Mouse (Mus musculus): ENCODE measurements around the gene Ccnd3. TPM values are rescaled to one million over a fixed set of nuclear protein-coding genes. Genes with fewer than 3 reads are reported as not detected.
A peak's percentile ranks its signal among the peaks of the same experiment; 100 is the strongest.

The Ccnd3 gene
- polyA plus RNA-seq (2015; fragmentation: Nextera tagmentation; extraction: Ambion mirVana): 412 and 420 TPM in 2 replicates

GRCm38 (mm10) chr17:47504941-47505346, at the start of gene Ccnd3:
Ccnd3 (plus strand) TSS chr17:47505051.
- H3K4me3 ChIP-seq (ENCODE audit: low read length): peak within 1 kb of the TSS; percentile 55
- H3K27ac ChIP-seq (ENCODE audit: low read length): peak within 1 kb of the TSS; percentile 58
- H3K4me2 ChIP-seq (ENCODE audit: low read depth, low read length): peak within 1 kb of the TSS; percentile 77
- peaks cover 3% of the 10 kb centered on the region; the same call in 1 of the 2 replicates for H3K36me3 ChIP-seq (ENCODE audit: control insufficient read depth, insufficient read depth)
- WGBS: 1% methylated on average over 22 of the region's 22 CpGs
- no peaks in the 10 kb centered on the region for H3K9me3 ChIP-seq (replicated peaks; ENCODE audit: control insufficient read depth, low read length)
- peak within 1 kb of the TSS; percentile 77 for H3K9ac ChIP-seq (ENCODE audit: low read length)
- H3K27me3 ChIP-seq (ENCODE audit: control insufficient read depth, insufficient read depth, low read length): no peaks in the 10 kb centered on the region
- H3K4me1 ChIP-seq (ENCODE audit: control insufficient read depth, insufficient read depth, low read length): peaks cover 34% of the 10 kb centered on the region
- ATAC-seq (replicated peaks; ENCODE audit: extremely low read depth, insufficient read depth, low FRiP score): no peak; the same call in 1 of the 2 replicates

- H3K9ac ChIP-seq (ENCODE audit: low read length): no peak overlapping the region
- ATAC-seq (replicated peaks; ENCODE audit: extremely low read depth, insufficient read depth, low FRiP score): no peak
- no peak overlapping the region for H3K4me3 ChIP-seq (ENCODE audit: low read length)
- no peaks in the 10 kb centered on the region for H3K36me3 ChIP-seq (ENCODE audit: control insufficient read depth, insufficient read depth)
- WGBS: 61% methylated on average over 13 of the region's 13 CpGs
- H3K9me3 ChIP-seq (replicated peaks; ENCODE audit: control insufficient read depth, low read length): no peaks in the 10 kb centered on the region
- H3K27me3 ChIP-seq (ENCODE audit: control insufficient read depth, insufficient read depth, low read length): no peaks in the 10 kb centered on the region
- H3K27ac ChIP-seq (ENCODE audit: low read length): no peak overlapping the region
- no peak overlapping the region for H3K4me2 ChIP-seq (ENCODE audit: low read depth, low read length)
- H3K4me1 ChIP-seq (ENCODE audit: control insufficient read depth, insufficient read depth, low read length): peaks cover 40% of the 10 kb centered on the region
Measured at GRCm38 (mm10) chr17:47458310-47458709, 46.5 kb upstream of the Ccnd3 start.

GRCm38 (mm10) chr17:47458936-47459335, 45.9 kb upstream of the Ccnd3 start:
- WGBS: 92% methylated on average over 2 of the region's 2 CpGs

GRCm38 (mm10) chr17:47459341-47459919, 45.4 kb upstream of the Ccnd3 start:
- no peak for ATAC-seq (replicated peaks; ENCODE audit: extremely low read depth, insufficient read depth, low FRiP score)
- Histone ChIP-seq H3K9me3 (replicated peaks; ENCODE audit: control insufficient read depth, low read length) (no peaks in the 10 kb centered on the region), H3K4me3 (ENCODE audit: low read length) (no peak overlapping the region), H3K27me3 (ENCODE audit: control insufficient read depth, insufficient read depth, low read length) (no peaks in the 10 kb centered on the region), H3K27ac (ENCODE audit: low read length) (no peak overlapping the region), H3K36me3 (ENCODE audit: control insufficient read depth, insufficient read depth) (no peaks in the 10 kb centered on the region), H3K4me2 (ENCODE audit: low read depth, low read length) (no peak overlapping the region), H3K4me1 (ENCODE audit: control insufficient read depth, insufficient read depth, low read length) (peaks cover 35% of the 10 kb centered on the region), H3K9ac (ENCODE audit: low read length) (no peak overlapping the region)
- WGBS: 42% methylated on average over 3 of the region's 3 CpGs

More at GRCm38 (mm10) chr17:47458936-47459335, 45.9 kb upstream of the Ccnd3 start:
- ATAC-seq (replicated peaks; ENCODE audit: extremely low read depth, insufficient read depth, low FRiP score): no peak
- no peak overlapping the region for H3K9ac ChIP-seq (ENCODE audit: low read length)
- H3K27ac ChIP-seq (ENCODE audit: low read length): no peak overlapping the region
- no peaks in the 10 kb centered on the region for H3K9me3 ChIP-seq (replicated peaks; ENCODE audit: control insufficient read depth, low read length)
- H3K4me3 ChIP-seq (ENCODE audit: low read length): no peak overlapping the region
- no peaks in the 10 kb centered on the region for H3K36me3 ChIP-seq (ENCODE audit: control insufficient read depth, insufficient read depth)
- peaks cover 37% of the 10 kb centered on the region for H3K4me1 ChIP-seq (ENCODE audit: control insufficient read depth, insufficient read depth, low read length)
- no peak overlapping the region for H3K4me2 ChIP-seq (ENCODE audit: low read depth, low read length)
- no peaks in the 10 kb centered on the region for H3K27me3 ChIP-seq (ENCODE audit: control insufficient read depth, insufficient read depth, low read length)

GRCm38 (mm10) chr17:47461688-47462087, 43.2 kb upstream of the Ccnd3 start:
- peaks cover 23% of the 10 kb centered on the region for H3K4me1 ChIP-seq (ENCODE audit: control insufficient read depth, insufficient read depth, low read length)

GRCm38 (mm10) chr17:47462209-47462608, 42.6 kb upstream of the Ccnd3 start:
- Histone ChIP-seq H3K27ac (ENCODE audit: low read length) (peak overlapping the region; percentile 41), H3K9me3 (replicated peaks; ENCODE audit: control insufficient read depth, low read length) (no peaks in the 10 kb centered on the region), H3K4me2 (ENCODE audit: low read depth, low read length) (peak overlapping the region; percentile 9; the same call in 1 of the 2 replicates), H3K4me3 (ENCODE audit: low read length) (no peak overlapping the region), H3K9ac (ENCODE audit: low read length) (0 out of 2 replicates have a peak overlapping the region, but pooled peaks have one; percentile 35), H3K36me3 (ENCODE audit: control insufficient read depth, insufficient read depth) (no peaks in the 10 kb centered on the region), H3K27me3 (ENCODE audit: control insufficient read depth, insufficient read depth, low read length) (no peaks in the 10 kb centered on the region), H3K4me1 (ENCODE audit: control insufficient read depth, insufficient read depth, low read length) (peaks cover 23% of the 10 kb centered on the region)
- ATAC-seq (replicated peaks; ENCODE audit: extremely low read depth, insufficient read depth, low FRiP score): no peak
- 52% methylated on average over 7 of the region's 7 CpGs for WGBS

More at GRCm38 (mm10) chr17:47461688-47462087, 43.2 kb upstream of the Ccnd3 start:
- no peaks in the 10 kb centered on the region for H3K27me3 ChIP-seq (ENCODE audit: control insufficient read depth, insufficient read depth, low read length)
- no peak for ATAC-seq (replicated peaks; ENCODE audit: extremely low read depth, insufficient read depth, low FRiP score)
- no peaks in the 10 kb centered on the region for H3K36me3 ChIP-seq (ENCODE audit: control insufficient read depth, insufficient read depth)
- peak overlapping the region; percentile 41 for H3K27ac ChIP-seq (ENCODE audit: low read length)
- 43% methylated on average over 3 of the region's 3 CpGs for WGBS
- H3K9me3 ChIP-seq (replicated peaks; ENCODE audit: control insufficient read depth, low read length): no peaks in the 10 kb centered on the region
- H3K9ac ChIP-seq (ENCODE audit: low read length): no peak overlapping the region
- H3K4me2 ChIP-seq (ENCODE audit: low read depth, low read length): peak overlapping the region; percentile 9; the same call in 1 of the 2 replicates
- H3K4me3 ChIP-seq (ENCODE audit: low read length): no peak overlapping the region

GRCm38 (mm10) chr17:47462728-47463388, 42.0 kb upstream of the Ccnd3 start:
- no peak for ATAC-seq (replicated peaks; ENCODE audit: extremely low read depth, insufficient read depth, low FRiP score)
- Histone ChIP-seq H3K4me1 (ENCODE audit: control insufficient read depth, insufficient read depth, low read length) (peaks cover 23% of the 10 kb centered on the region), H3K4me2 (ENCODE audit: low read depth, low read length) (no peak overlapping the region), H3K9me3 (replicated peaks; ENCODE audit: control insufficient read depth, low read length) (no peaks in the 10 kb centered on the region), H3K27ac (ENCODE audit: low read length) (peak overlapping the region; percentile 30), H3K36me3 (ENCODE audit: control insufficient read depth, insufficient read depth) (no peaks in the 10 kb centered on the region), H3K27me3 (ENCODE audit: control insufficient read depth, insufficient read depth, low read length) (peaks cover 3% of the 10 kb centered on the region; the same call in 1 of the 2 replicates), H3K9ac (ENCODE audit: low read length) (0 out of 2 replicates have a peak overlapping the region, but pooled peaks have one; percentile 35), H3K4me3 (ENCODE audit: low read length) (no peak overlapping the region)
- WGBS: 41% methylated on average over 9 of the region's 9 CpGs

GRCm38 (mm10) chr17:47464248-47464965, 40.4 kb upstream of the Ccnd3 start:
- Histone ChIP-seq H3K4me3 (ENCODE audit: low read length) (no peak overlapping the region), H3K9ac (ENCODE audit: low read length) (no peak overlapping the region), H3K9me3 (replicated peaks; ENCODE audit: control insufficient read depth, low read length) (no peaks in the 10 kb centered on the region), H3K27ac (ENCODE audit: low read length) (no peak overlapping the region), H3K27me3 (ENCODE audit: control insufficient read depth, insufficient read depth, low read length) (peaks cover 7% of the 10 kb centered on the region; the same call in 1 of the 2 replicates), H3K4me1 (ENCODE audit: control insufficient read depth, insufficient read depth, low read length) (peaks cover 18% of the 10 kb centered on the region), H3K4me2 (ENCODE audit: low read depth, low read length) (no peak overlapping the region), H3K36me3 (ENCODE audit: control insufficient read depth, insufficient read depth) (no peaks in the 10 kb centered on the region)
- 55% methylated on average over 12 of the region's 12 CpGs for WGBS
- no peak for ATAC-seq (replicated peaks; ENCODE audit: extremely low read depth, insufficient read depth, low FRiP score)

All from heart, embryonic 16.5 days (tissue).